Mouse (Mus musculus) intestine, embryonic 15.5 days (tissue): ENCODE data around the gene Adap1. TPM values are rescaled to one million over a fixed set of nuclear protein-coding genes. Genes with fewer than 3 reads are reported as not detected.

Experiments used
- ATAC-seq: fragments of 200-750 bp; cut with Nextera tagmentation; 2 replicates; pipeline ENCODE4 v1.8.0; 2017; ENCODE audit warnings: moderate TSS enrichment, moderate library complexity
- H3K27ac ChIP-seq: fragments of 300-500 bp; sonication (generic); 2 replicates; pipeline ENCODE4 v1.5.1; 2015; ENCODE audit warnings: mild to moderate bottlenecking, inconsistent platforms
- H3K27me3 ChIP-seq: fragments of 300-500 bp; sonication (generic); replicated peaks from 2 replicates; pipeline ENCODE4 v1.6.1; 2015; ENCODE audit warnings: inconsistent platforms
- H3K36me3 ChIP-seq: fragments of 300-500 bp; sonication (generic); 2 replicates; pipeline ENCODE4 v1.6.1; 2015; ENCODE audit warnings: inconsistent platforms
- H3K4me1 ChIP-seq: fragments of 300-500 bp; sonication (generic); replicated peaks from 2 replicates; pipeline ENCODE4 v1.6.1; 2015; ENCODE audit warnings: inconsistent platforms
- H3K4me2 ChIP-seq: fragments of 300-500 bp; sonication (generic); replicated peaks from 2 replicates; pipeline ENCODE4 v1.6.1; 2015; ENCODE audit warnings: mild to moderate bottlenecking, inconsistent platforms
- H3K4me3 ChIP-seq: fragments of 300-500 bp; sonication (generic); replicated peaks from 2 replicates; pipeline ENCODE4 v1.5.1; 2015; ENCODE audit warnings: inconsistent platforms
- H3K9ac ChIP-seq: fragments of 300-500 bp; sonication (generic); 2 replicates; pipeline ENCODE4 v1.6.1; 2015; ENCODE audit warnings: inconsistent platforms
- H3K9me3 ChIP-seq: fragments of 300-500 bp; sonication (generic); 2 replicates; pipeline ENCODE4 v1.6.1; 2016; ENCODE audit warnings: inconsistent platforms
- WGBS: fragments of 180-500 bp; shearing (Covaris S2); methylation state at CpG from one replicate; pipeline ENCODE4 v1.1.7; 2015; 5-methylcytosine and 5-hydroxymethylcytosine counted together
- polyA plus RNA-seq: library from polyadenylated mRNA; unstranded; fragments of >200 nt; fragmentation: Nextera tagmentation; extraction: Ambion mirVana; gene quantifications from 2 replicates; pipeline ENCODE4 v1.2.1, GENCODE M21; 2015

Adap1 gene
- polyA plus RNA-seq, 1 experiment from 2014 or later = 20.5 TPM

DNA sequence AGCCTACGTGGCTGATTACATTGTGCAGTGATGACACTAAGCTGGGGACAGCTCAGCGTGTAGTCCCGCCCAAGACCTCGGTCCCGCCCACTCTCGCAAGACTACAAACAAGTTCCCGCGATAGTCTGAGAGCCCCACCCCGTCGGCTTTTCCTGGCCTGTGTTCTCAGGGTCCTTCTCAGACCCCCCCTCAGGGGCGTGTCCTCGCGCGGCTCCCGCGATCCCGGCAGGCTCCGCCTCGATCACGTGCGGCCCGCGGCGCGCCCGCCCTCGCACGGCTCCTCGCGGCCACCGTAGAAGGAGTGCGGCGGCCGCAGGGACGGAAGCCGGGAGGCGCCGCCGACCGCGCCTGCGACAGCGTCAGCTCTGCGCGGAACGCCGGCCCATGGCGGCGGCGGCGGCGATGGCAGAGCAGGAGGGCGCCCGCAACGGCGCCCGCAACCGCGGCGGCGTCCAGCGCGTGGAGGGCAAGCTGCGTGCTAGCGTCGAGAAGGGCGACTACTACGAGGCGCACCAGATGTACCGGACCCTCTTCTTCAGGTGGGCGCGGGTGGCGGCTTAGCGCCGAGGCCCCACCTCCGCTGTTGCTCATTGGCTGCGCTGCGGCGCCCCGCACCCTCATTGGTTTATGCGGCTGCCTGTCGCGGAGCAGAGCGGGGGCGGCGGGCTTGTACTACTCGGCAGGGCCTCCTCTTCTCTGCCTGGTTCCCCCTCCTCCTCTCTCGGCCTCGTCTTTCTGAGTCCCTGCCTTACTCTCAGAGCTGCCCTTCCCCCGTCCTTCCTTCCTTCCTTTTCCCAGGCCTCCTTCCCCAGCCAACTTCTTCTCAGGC, 73.1 kb downstream of the Adap1 start, which contains the start of gene Get4:
Gene Get4, plus strand, starts transcription at position 244 of the 829 bp plus-strand sequence.
- peak within 1 kb of the TSS; percentile 89 for H3K9ac ChIP-seq
- peak within 1 kb of the TSS; percentile 95 for H3K4me3 ChIP-seq
- peaks cover 13% of the 10 kb centered on the region for H3K4me1 ChIP-seq
- peak; percentile 97 for ATAC-seq
- peak within 1 kb of the TSS; percentile 92 for H3K27ac ChIP-seq
- H3K4me2 ChIP-seq = peak within 1 kb of the TSS; percentile 86
- under 1% methylated on average over 79 of the region's 90 CpGs for WGBS
- H3K9me3 ChIP-seq = no peaks in the 10 kb centered on the region
- no peaks in the 10 kb centered on the region for H3K27me3 ChIP-seq
- peaks cover 9% of the 10 kb centered on the region; the same call in 1 of the 2 replicates for H3K36me3 ChIP-seq

DNA sequence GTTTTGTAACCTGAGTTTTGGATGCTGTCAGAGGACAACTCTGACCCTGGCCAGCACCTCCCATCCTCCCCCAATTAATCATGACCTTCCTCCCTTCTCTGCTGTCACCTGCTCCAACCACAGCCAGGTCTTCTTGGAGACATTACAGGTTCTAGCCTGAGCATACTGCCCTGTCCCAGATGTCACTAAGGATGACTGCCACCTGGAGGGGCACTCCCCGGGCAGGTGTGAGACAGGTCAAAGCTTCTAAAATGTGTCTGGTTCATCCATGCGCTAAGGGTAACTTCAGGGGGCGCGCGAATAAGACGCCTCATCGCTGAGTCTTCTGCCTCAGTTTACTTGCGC, 73.7 kb downstream of the Adap1 start:
- Histone ChIP-seq H3K27ac (peak overlapping the region; percentile 82), H3K9ac (peak overlapping the region; percentile 60), H3K4me3 (peak overlapping the region; percentile 95), H3K27me3 (no peaks in the 10 kb centered on the region), H3K4me1 (peaks cover 13% of the 10 kb centered on the region), H3K4me2 (peak overlapping the region; percentile 86), H3K36me3 (peaks cover 15% of the 10 kb centered on the region; the same call in 1 of the 2 replicates), H3K9me3 (no peaks in the 10 kb centered on the region)
- WGBS = under 1% methylated on average over 8 of the region's 8 CpGs
- ATAC-seq = peak; percentile 40

DNA sequence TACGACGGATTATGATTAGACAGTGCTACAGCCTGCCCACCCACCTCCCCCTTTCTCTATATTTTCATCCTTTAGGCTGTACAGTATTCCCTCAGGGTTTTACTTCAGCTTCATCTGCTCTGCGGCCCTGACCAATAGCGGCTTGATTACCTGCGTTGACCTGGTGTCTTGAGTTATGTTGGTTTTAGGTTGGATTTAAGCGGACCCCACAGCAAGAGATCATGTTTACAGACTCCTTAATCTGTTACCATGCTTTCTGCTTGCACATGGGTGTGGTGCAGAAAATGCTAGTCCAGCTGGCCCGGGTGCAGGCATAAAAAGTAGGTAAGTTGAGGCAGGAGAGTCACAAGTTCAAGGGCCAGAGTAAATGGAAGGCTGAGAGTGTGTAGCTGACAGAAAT, 74.1 kb downstream of the Adap1 start:
- Histone ChIP-seq H3K4me1 (peaks cover 13% of the 10 kb centered on the region), H3K4me3 (no peak overlapping the region), H3K9ac (no peak overlapping the region; the same call in 1 of the 2 replicates), H3K9me3 (no peaks in the 10 kb centered on the region), H3K4me2 (peak overlapping the region; percentile 86), H3K36me3 (peaks cover 19% of the 10 kb centered on the region; the same call in 1 of the 2 replicates), H3K27me3 (no peaks in the 10 kb centered on the region), H3K27ac (peak overlapping the region; percentile 82; the same call in 1 of the 2 replicates)
- no peak for ATAC-seq
- WGBS = 77% methylated on average over 7 of the region's 7 CpGs

DNA sequence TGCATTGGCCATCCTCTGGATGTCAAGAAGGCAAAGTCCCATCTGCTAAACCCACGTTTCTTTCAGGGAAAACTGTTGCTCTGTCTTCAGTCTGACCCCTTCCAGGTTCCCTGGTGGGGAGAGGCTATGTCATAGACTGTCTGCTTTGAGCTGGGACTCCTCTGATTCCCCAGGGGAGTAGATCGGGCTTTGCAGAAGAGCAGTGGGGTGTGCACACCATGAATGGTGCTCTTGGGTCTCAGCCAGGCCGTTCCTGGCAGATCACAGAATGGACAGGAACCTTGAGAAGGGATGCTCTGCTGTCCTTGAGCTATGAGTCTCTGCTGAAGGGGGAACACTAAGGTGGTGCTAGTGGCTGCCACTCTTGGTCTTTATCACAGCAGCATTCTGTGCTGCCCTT, 76.6 kb downstream of the Adap1 start:
- Histone ChIP-seq H3K4me3 (no peak overlapping the region), H3K36me3 (peaks cover 35% of the 10 kb centered on the region; the same call in 1 of the 2 replicates), H3K27me3 (no peaks in the 10 kb centered on the region), H3K9ac (no peak overlapping the region), H3K4me2 (no peak overlapping the region), H3K4me1 (peaks cover 6% of the 10 kb centered on the region; the same call in 1 of the 2 replicates), H3K9me3 (no peaks in the 10 kb centered on the region), H3K27ac (no peak overlapping the region)
- 69% methylated on average over 3 of the region's 3 CpGs for WGBS
- no peak for ATAC-seq

DNA sequence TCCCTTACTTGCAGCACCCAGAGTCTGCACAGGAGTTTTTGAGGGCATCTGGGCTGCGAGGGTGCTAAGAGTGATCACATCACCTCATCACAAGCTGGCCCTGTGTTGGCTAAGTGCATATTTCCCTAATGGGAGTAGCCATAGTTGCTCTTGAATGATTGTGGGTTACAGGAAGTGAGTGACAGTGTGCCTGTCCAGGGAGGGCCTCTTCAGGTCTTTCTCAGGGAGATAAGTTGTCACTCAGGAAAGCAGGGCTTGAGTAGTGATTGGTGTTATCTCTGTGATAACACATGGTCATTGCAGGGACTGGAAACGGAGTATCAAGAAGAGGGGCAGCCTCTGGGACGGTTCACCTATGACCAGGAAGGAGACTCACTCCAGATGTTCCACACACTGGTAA, 77.7 kb downstream of the Adap1 start:
- 88% methylated on average over 3 of the region's 3 CpGs for WGBS
- Histone ChIP-seq H3K27me3 (no peaks in the 10 kb centered on the region), H3K4me3 (no peak overlapping the region), H3K36me3 (peaks cover 36% of the 10 kb centered on the region; the same call in 1 of the 2 replicates), H3K9ac (no peak overlapping the region), H3K4me1 (no peaks in the 10 kb centered on the region), H3K27ac (no peak overlapping the region), H3K9me3 (no peaks in the 10 kb centered on the region), H3K4me2 (no peak overlapping the region)
- ATAC-seq = no peak

DNA sequence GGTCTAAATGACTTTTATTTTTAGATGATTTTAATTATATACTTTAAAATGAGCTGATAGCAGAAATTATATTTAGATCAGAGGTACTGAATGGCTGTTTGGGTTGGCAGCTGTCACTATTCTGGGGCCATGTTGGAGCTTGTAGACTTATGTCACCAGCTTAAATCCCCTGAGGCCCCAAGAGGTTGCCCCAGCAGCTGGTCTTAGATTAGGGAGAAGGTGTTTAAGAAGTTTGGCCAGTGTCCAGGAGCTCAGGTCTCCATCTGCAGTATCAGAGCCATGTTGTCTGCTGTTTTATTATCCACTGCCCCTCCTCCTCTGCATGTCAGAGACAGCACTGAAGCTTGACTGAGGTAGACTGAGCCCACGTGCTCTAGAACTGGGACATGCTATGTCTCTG, 82.0 kb downstream of the Adap1 start:
- Histone ChIP-seq H3K9me3 (no peaks in the 10 kb centered on the region), H3K4me3 (no peak overlapping the region), H3K4me2 (no peak overlapping the region), H3K27me3 (no peaks in the 10 kb centered on the region), H3K4me1 (no peaks in the 10 kb centered on the region), H3K36me3 (peaks cover 57% of the 10 kb centered on the region), H3K9ac (no peak overlapping the region), H3K27ac (no peak overlapping the region)
- 88% methylated on average over 1 of the region's 1 CpGs for WGBS
- ATAC-seq = no peak

DNA sequence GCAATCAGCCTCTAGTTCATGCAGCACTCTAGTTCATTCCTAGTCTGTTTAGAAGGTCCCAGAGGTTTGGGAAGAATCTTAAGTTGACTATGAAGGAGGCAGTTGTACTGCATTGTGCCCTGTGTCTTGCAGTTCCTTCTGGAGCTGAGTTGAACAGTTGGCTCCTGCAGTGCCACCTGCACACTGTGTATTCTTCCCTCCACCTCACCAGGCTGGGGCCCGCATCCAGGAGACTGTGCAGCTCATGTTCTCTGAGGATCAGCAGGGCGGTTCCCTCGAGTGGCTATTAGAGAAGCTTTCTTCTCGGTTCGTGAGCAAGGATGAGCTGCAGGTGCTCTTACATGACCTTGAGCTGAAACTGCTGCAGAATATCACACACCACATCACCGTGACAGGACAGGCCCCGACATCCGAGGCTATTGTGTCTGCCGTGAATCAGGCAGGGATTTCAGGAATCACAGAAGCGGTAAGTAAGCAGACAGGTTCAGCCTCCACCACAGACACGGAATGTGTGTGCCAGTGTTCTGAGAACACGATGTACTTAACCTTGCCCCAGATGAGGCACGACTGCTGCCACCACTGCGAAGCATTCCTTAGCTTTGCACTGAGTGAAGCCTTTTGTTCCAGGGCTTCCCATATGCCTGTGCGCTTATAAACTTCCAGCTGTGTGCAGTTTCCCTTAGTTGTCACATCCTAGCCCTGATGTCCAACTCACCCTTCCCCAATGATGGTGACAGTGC, 84.2 kb downstream of the Adap1 start:
- ATAC-seq = no peak
- H3K4me1 ChIP-seq = no peaks in the 10 kb centered on the region
- H3K9me3 ChIP-seq = no peaks in the 10 kb centered on the region
- H3K4me2 ChIP-seq = no peak overlapping the region
- no peak overlapping the region for H3K9ac ChIP-seq
- H3K27me3 ChIP-seq = no peaks in the 10 kb centered on the region
- no peak overlapping the region for H3K27ac ChIP-seq
- peaks cover 48% of the 10 kb centered on the region for H3K36me3 ChIP-seq
- 86% methylated on average over 15 of the region's 15 CpGs for WGBS
- no peak overlapping the region for H3K4me3 ChIP-seq

DNA sequence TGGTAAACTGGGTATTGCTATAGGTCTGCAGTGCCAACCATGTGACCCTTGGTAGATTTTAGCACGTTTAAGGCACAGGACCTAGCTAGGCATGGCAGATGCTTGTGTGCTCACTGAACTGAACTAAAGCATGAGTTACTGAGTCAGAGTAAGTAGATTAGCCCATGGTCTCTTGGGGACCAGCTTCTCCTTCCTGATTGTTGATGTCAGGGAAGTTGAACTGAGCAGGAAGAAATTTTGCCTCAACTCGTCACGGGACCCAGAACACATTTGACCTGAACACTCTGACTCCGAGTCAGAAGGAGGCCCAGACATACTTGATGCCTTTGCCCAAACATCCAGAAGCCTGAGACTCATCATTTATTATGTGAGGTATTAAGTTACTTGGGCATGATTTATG, 88.0 kb downstream of the Adap1 start:
- no peak for ATAC-seq
- no peaks in the 10 kb centered on the region for H3K4me1 ChIP-seq
- H3K27me3 ChIP-seq = no peaks in the 10 kb centered on the region
- peaks cover 52% of the 10 kb centered on the region for H3K36me3 ChIP-seq
- H3K27ac ChIP-seq = no peak overlapping the region
- WGBS = 60% methylated on average over 4 of the region's 4 CpGs
- H3K9ac ChIP-seq = no peak overlapping the region
- no peaks in the 10 kb centered on the region for H3K9me3 ChIP-seq
- no peak overlapping the region for H3K4me3 ChIP-seq
- no peak overlapping the region for H3K4me2 ChIP-seq

DNA sequence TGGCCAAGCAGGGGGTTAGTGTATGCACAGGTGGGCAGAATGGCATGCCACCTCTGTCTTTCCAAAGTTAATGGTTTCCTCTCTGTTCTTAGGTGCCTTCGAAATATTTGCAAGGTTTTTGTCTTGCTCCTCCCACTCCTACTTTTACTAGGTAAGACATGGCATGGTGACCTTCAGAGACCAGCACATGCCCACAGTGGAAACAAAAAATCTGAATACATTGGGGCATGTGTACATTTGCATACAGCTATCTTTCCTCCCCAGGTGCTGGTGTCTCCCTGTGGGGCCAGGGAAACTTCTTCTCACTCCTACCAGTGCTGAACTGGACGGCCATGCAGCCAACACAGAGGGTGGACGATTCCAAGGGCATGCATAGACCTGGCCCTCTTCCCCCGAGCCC, 91.0 kb downstream of the Adap1 start:
- no peaks in the 10 kb centered on the region for H3K9me3 ChIP-seq
- no peak for ATAC-seq
- no peak overlapping the region for H3K27ac ChIP-seq
- H3K36me3 ChIP-seq = peaks cover 41% of the 10 kb centered on the region
- no peak overlapping the region for H3K9ac ChIP-seq
- no peaks in the 10 kb centered on the region for H3K4me1 ChIP-seq
- 89% methylated on average over 4 of the region's 4 CpGs for WGBS
- H3K27me3 ChIP-seq = no peaks in the 10 kb centered on the region
- H3K4me3 ChIP-seq = no peak overlapping the region
- H3K4me2 ChIP-seq = no peak overlapping the region

DNA sequence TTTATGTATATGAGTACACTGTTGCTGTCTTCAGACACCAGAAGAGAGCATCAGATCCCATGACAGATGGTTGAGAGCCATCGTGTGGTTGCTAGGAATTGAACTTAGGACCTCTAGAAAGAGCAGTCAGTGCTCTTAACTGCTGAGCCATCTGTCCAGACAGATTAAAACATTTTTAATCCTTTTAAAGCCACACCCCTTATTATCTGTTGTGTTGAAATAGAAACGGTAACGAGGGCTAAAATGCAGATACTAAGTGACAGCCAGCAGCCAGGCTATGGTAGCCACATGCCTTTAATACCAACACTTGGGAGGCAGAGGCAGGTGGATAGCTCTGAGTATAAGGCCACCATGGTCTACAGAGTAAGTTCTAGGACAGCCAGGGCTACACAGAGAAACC, 93.3 kb downstream of the Adap1 start:
- no peak for ATAC-seq
- Histone ChIP-seq H3K27me3 (no peaks in the 10 kb centered on the region), H3K4me1 (no peaks in the 10 kb centered on the region), H3K9me3 (no peaks in the 10 kb centered on the region), H3K4me2 (no peak overlapping the region), H3K4me3 (no peak overlapping the region), H3K27ac (no peak overlapping the region), H3K36me3 (peaks cover 54% of the 10 kb centered on the region), H3K9ac (no peak overlapping the region)
- WGBS = 92% methylated on average over 3 of the region's 3 CpGs

DNA sequence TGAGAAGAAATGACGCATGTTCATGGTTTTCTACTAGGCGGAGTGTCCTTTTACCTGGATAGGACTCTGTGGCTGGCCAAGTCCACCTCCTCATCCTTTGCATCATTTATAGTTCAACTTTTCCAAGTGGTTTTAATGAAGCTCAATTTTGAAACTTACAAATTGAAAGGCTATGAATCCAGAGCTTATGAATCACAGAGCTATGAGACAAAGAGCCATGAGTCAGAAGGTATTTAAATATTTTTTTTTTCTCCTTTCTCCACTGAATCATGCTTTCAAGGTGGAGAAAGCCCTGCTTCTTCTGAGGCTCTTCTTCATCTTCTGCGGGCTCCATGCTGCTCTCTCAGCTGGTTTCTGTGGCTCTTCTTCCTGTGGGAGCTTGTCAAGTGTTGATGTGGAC, 95.7 kb downstream of the Adap1 start:
- no peak for ATAC-seq
- peaks cover 59% of the 10 kb centered on the region for H3K36me3 ChIP-seq
- no peak overlapping the region for H3K27ac ChIP-seq
- H3K4me1 ChIP-seq = no peaks in the 10 kb centered on the region
- no peak overlapping the region for H3K9ac ChIP-seq
- no peaks in the 10 kb centered on the region for H3K9me3 ChIP-seq
- no peaks in the 10 kb centered on the region for H3K27me3 ChIP-seq
- H3K4me3 ChIP-seq = no peak overlapping the region
- H3K4me2 ChIP-seq = no peak overlapping the region
- WGBS = 93% methylated on average over 3 of the region's 3 CpGs

DNA sequence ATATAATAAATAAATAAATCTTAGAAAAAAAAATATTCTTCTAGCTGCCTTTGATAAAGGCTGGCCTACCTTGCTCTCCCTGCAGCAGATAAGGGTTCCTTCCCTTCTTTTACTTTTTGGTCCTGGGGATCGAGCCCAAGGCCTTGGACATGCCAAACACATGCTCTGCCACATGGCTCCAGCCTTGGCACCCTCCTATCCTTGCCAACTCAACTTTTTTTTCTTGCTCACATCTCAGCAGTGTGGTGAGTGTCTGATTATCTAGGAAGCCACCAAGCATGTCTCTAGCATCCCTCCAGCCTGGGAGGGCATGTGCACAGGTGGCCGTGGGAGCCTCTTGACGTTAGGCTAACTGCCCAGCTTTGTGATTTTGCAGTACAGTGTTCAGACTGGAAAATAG, 97.1 kb downstream of the Adap1 start:
- H3K27ac ChIP-seq = no peak overlapping the region
- no peak for ATAC-seq
- no peak overlapping the region for H3K4me2 ChIP-seq
- peaks cover 50% of the 10 kb centered on the region for H3K36me3 ChIP-seq
- WGBS = 95% methylated on average over 3 of the region's 3 CpGs
- H3K9ac ChIP-seq = no peak overlapping the region
- no peaks in the 10 kb centered on the region for H3K27me3 ChIP-seq
- H3K4me3 ChIP-seq = no peak overlapping the region
- H3K9me3 ChIP-seq = no peaks in the 10 kb centered on the region
- H3K4me1 ChIP-seq = no peaks in the 10 kb centered on the region
